In genomic region chr2:11513057-11513967, GRCm38 (mm10) we compare ENCODE assay signal across 8 mouse cellular contexts. TPM values are rescaled to one million over a fixed set of nuclear protein-coding genes. Genes with fewer than 3 reads are reported as not detected.
DNase-seq lines count a peak whose midpoint lies in the region; ATAC-seq and TF ChIP-seq lines count a peak whose summit lies in the region.

No protein-coding gene starts in this region.

- peak overlapping the region; percentile 27; the same call in 1 of the 2 replicates for H3K27ac ChIP-seq in heart, embryonic 16.5 days (ENCODE audit: low read length)
- 0 out of 2 replicates have a peak overlapping the region, but pooled peaks have one; percentile 1 for H3K27ac ChIP-seq in liver, postnatal 0 days (ENCODE audit: low read depth)
- no peak overlapping the region for H3K27ac ChIP-seq in stomach, embryonic 16.5 days (ENCODE audit: low read length)

- H3K36me3 ChIP-seq in heart, embryonic 16.5 days (ENCODE audit: control insufficient read depth, insufficient read depth): no peaks in the 10 kb centered on the region
- no peaks in the 10 kb centered on the region; the same call in 1 of the 2 replicates for H3K36me3 ChIP-seq in liver, postnatal 0 days (replicated peaks; ENCODE audit: insufficient read depth, low read length)
- no peaks in the 10 kb centered on the region for H3K36me3 ChIP-seq in stomach, embryonic 16.5 days (ENCODE audit: control insufficient read depth, insufficient read depth, low read length)

- no peaks in the 10 kb centered on the region for H3K27me3 ChIP-seq in heart, embryonic 16.5 days (ENCODE audit: control insufficient read depth, insufficient read depth, low read length)
- H3K27me3 ChIP-seq in liver, postnatal 0 days (ENCODE audit: insufficient read depth, low read length): no peaks in the 10 kb centered on the region
- no peaks in the 10 kb centered on the region for H3K27me3 ChIP-seq in stomach, embryonic 16.5 days (ENCODE audit: control insufficient read depth, insufficient read depth, low read length)

- no peak for TF ChIP-seq CTCF in liver, postnatal 0 days (IDR thresholded peaks at IDR 0.05; ENCODE audit: low read depth)

- H3K4me1 ChIP-seq in heart, embryonic 16.5 days (ENCODE audit: control insufficient read depth, insufficient read depth, low read length): peaks cover 10% of the 10 kb centered on the region
- peaks cover 6% of the 10 kb centered on the region for H3K4me1 ChIP-seq in liver, postnatal 0 days (ENCODE audit: insufficient read depth)
- peaks cover 7% of the 10 kb centered on the region; the same call in 1 of the 2 replicates for H3K4me1 ChIP-seq in stomach, embryonic 16.5 days (ENCODE audit: control insufficient read depth, insufficient read depth, low read length)

- peak; percentile 45; the same call in 1 of the 2 replicates for ATAC-seq in heart, embryonic 16.5 days (replicated peaks; ENCODE audit: extremely low read depth, insufficient read depth, low FRiP score)
- ATAC-seq in liver, postnatal 0 days: peak; percentile 69
- ATAC-seq in stomach, embryonic 16.5 days (ENCODE audit: insufficient read depth, low FRiP score): peak; percentile 58; the same call in 1 of the 2 replicates

- TF ChIP-seq EP300 in liver, postnatal 0 days (IDR thresholded peaks at IDR 0.05; ENCODE audit: low read depth): no peak

- no peak overlapping the region for H3K4me3 ChIP-seq in heart, embryonic 16.5 days (ENCODE audit: low read length)
- H3K4me3 ChIP-seq in liver, postnatal 0 days (ENCODE audit: low read depth, low read length): no peak overlapping the region
- H3K4me3 ChIP-seq in stomach, embryonic 16.5 days (replicated peaks; ENCODE audit: low read length): no peak overlapping the region

- WGBS in heart, embryonic 16.5 days: 46% methylated on average over 18 of the region's 18 CpGs
- WGBS in liver, postnatal 0 days (ENCODE audit: insufficient replicate concordance): 47% methylated on average over 18 of the region's 18 CpGs
- WGBS in stomach, embryonic 16.5 days: 58% methylated on average over 18 of the region's 18 CpGs

- peak overlapping the region; percentile 29 for H3K4me2 ChIP-seq in heart, embryonic 16.5 days (ENCODE audit: low read depth, low read length)
- H3K4me2 ChIP-seq in liver, postnatal 0 days (ENCODE audit: low read depth, low read length): peak overlapping the region; percentile 15; the same call in 1 of the 2 replicates
- no peak overlapping the region for H3K4me2 ChIP-seq in stomach, embryonic 16.5 days (ENCODE audit: low read depth, low read length)

- intact Hi-C loops in left cerebral cortex, postnatal 14 days (cut with DNase I): no loop called here

- no peak overlapping the region for H3K9ac ChIP-seq in heart, embryonic 16.5 days (ENCODE audit: low read length)
- H3K9ac ChIP-seq in liver, postnatal 0 days (replicated peaks): no peak overlapping the region
- no peak overlapping the region for H3K9ac ChIP-seq in stomach, embryonic 16.5 days (ENCODE audit: low read length)

- peak; percentile 42 to 77 for DNase-seq in left cerebral cortex, postnatal 14 days (ENCODE audit: low spot score in 2 of 2)
- DNase-seq in left cerebral cortex, adult 18-20 months (ENCODE audit: low spot score in 2 of 2): no peak
- DNase-seq in brain, adult 2 months (ENCODE audit: low read depth, low spot score): peak; percentile 75
- peak; percentile 57 for DNase-seq in liver, postnatal 0 days
- no peak for DNase-seq in cerebellum, postnatal 25 days
- no peak for DNase-seq in frontal cortex, postnatal 25 days (ENCODE audit: low spot score in 2 of 2)

- no peaks in the 10 kb centered on the region for H3K9me3 ChIP-seq in heart, embryonic 16.5 days (replicated peaks; ENCODE audit: control insufficient read depth, low read length)
- no peaks in the 10 kb centered on the region for H3K9me3 ChIP-seq in liver, postnatal 0 days (ENCODE audit: low read length)
- no peaks in the 10 kb centered on the region for H3K9me3 ChIP-seq in stomach, embryonic 16.5 days (replicated peaks; ENCODE audit: control insufficient read depth, low read length)

RNA-seq across cellular contexts. Expression of gene Pfkfb3, which starts 40.6 kb away (rescaled TPM):
- total RNA-seq in left cerebral cortex, postnatal 14 days (2021): 10 to 100 TPM; 18.1 to 28.5 TPM
- total RNA-seq in left cerebral cortex, adult 18-20 months (2021): 10 to 100 TPM; 38.1 to 42.3 TPM
- polyA plus RNA-seq in heart, embryonic 16.5 days (2015; fragmentation: Nextera tagmentation; extraction: Ambion mirVana): 9.5 and 12.3 TPM in 2 replicates
- polyA plus RNA-seq in liver, postnatal 0 days (2015; fragmentation: Nextera tagmentation; extraction: Ambion mirVana): 3.0 and 3.3 TPM in 2 replicates
- 16.1 and 20.6 TPM in 2 replicates for polyA plus RNA-seq in stomach, embryonic 16.5 days (2015; fragmentation: Nextera tagmentation; extraction: Ambion mirVana)

Comparison
In these comparisons a context has a peak if more than half of its experiments do, and no peak if none do; other contexts are left out.
1. DNase-seq: peak in left cerebral cortex, postnatal 14 days (2 of 2), brain, adult 2 months (single experiment) and liver, postnatal 0 days (single experiment); none in left cerebral cortex, adult 18-20 months (0 of 2), cerebellum, postnatal 25 days (0 of 2) and frontal cortex, postnatal 25 days (0 of 2).
2. Peak in every context shown above with its lines, with median percentiles within 50 percentile points of each other: ATAC-seq.